Mouse (Mus musculus) heart, adult 18-20 months (tissue): ENCODE data around the gene Tsc2. TPM values are rescaled to one million over a fixed set of nuclear protein-coding genes. Genes with fewer than 3 reads are reported as not detected.

Source experiments
- DNase-seq, 2 experiments: peaks; one replicate each; pipeline ENCODE4 v3.0.0; 2021 to 2022; ENCODE audit warnings: mixed read lengths in 1 of 2
- microRNA-seq, 2 experiments: library from miRNA; unstranded; fragments of <30 nt; microRNA quantifications; one replicate each; pipeline ENCODE4 v1.2.0; 2022
- total RNA-seq, 2 experiments: library from RNA; stranded (reverse); gene quantifications; 2 replicates each; pipeline ENCODE4 v1.2.3; 2021

Gene Tsc2
- total RNA-seq, 2 experiments from 2014 or later, result 104 to 108 TPM

DNA sequence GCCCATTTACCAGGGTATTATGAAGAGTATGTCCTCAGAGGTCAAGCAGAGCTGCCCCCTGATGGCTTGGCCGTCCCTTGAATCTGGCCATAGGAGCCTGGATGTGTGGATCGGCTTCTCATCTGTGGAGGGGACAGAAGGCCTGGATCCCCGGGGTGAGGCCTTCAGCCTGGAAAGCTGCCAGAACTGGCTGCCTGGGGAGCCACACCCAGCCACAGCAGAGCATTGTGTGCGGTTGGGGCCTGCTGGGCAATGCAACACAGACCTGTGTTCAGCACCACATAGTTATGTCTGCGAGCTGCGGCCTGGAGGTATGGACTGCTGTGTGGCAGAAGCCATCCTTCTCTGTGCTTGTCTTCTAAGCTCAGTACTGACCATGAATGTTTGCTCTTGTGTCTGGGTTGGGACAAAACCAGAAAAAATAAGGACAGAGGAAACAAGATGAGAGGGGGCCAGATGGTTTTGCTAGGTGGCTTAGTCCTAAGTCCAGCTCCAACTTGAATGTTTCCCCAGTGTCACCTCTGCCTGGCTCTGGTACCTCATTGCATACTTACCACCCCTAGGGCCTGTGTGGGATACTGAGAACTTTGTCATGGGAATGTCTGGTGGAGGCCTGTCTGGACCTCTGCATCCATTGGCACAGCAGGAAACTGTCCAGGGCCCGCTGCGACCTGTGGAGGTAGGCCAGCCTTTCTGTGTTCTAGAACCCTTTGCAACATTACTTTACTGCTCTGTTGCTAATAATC is 65.2 kb downstream of the Tsc2 start:
- peak; percentile 63 to 71 for DNase-seq

GRCm38 (mm10) chr17:24565792-24566191 is 66.6 kb downstream of the Tsc2 start:
- no peak for DNase-seq

DNA sequence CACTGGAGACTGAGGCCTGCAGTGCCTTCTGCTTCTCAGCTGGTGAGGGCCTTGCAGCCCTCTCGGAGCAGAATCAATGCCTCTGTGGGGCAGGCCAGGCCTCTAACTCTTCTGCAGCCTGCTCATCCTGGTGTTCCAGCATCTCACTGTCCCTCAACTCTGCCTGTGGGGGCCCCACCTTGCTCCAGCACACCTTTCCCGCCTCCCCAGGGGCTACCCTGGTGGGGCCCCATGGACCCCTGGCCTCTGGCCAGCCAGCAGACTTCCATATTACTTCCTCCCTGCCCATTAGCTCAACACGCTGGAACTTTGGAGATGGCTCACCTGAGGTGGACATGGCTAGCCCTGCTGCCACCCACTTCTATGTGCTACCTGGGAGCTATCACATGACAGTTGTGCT is 67.3 kb downstream of the Tsc2 start:
- no peak for DNase-seq

- no peak for DNase-seq
Observed at GRCm38 (mm10) chr17:24564422-24564821, 68.0 kb downstream of the Tsc2 start.

GRCm38 (mm10) chr17:24563638-24564037 is 68.8 kb downstream of the Tsc2 start:
- DNase-seq, result no peak

- no peak for DNase-seq
Observed at GRCm38 (mm10) chr17:24561592-24561991, 70.8 kb downstream of the Tsc2 start.

GRCm38 (mm10) chr17:24560301-24561028 is 72.0 kb downstream of the Tsc2 start:
- DNase-seq, result peak in 1 of 2 experiments; percentile 36

DNA sequence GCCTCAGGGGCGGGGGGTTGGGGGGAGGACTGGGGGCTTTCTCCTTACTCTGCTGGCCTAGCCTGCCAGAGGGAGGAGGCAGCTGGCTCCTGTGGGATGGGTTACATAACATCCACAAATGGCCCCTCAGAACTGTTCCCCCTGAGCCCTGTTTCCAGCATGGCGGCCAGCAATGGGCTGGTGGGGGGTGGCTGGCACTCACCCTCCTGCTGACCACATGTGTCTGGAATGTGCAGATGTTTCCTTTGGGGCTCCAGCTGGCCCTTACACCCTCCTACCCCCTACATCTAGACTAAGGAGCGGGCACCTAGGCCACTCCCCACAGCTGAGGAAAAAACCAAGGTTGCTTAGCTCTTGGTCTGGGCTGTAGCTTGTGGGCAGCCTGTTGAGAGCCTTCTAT is 73.3 kb downstream of the Tsc2 start:
- DNase-seq, result peak; percentile 55 to 71

DNA sequence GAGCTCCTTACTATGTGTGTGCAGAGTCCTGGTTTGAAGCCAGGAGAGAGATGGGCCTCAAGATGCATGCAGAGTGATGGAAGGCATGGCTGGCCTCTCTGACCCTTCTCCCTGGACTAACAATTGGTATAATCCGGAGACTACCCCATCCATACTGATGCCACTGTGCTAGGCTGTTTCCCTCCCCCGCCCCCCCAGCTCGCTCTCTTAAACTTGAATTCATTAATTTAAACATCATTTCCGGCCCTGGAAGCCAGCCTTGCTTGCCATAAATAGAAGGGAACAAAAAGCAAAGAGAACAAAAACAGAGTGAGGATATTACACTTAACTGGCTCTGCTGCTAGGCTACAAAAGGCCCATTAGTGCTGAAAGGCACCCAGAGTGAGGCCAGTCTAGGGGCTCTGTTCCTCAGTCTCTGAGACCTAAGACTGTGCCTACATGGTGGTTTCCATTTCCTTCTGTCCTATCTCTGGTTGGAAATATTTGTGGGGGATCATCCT is 73.8 kb downstream of the Tsc2 start:
- peak; percentile 58 for DNase-seq

DNA sequence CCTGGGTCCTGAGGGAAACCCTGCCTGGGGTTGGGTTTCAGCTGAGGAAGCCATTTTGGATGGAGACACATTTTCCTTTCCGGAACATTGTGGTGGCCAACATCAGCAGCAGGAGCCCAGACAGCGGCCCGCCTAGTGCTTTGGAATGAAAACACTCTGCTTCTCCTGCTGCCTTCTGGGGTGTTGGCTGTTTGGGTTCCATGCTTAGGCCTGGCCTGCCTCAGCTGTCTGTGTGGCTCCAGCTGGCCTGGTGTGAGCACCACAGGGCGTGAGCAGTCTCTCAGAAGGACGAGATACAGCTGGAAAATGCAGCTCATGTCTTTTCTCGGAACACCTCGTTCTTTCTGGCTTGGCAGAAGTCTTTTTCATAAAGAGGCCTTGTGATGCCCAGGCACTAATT is 75.3 kb downstream of the Tsc2 start:
- DNase-seq, result peak; percentile 76 to 91

DNA sequence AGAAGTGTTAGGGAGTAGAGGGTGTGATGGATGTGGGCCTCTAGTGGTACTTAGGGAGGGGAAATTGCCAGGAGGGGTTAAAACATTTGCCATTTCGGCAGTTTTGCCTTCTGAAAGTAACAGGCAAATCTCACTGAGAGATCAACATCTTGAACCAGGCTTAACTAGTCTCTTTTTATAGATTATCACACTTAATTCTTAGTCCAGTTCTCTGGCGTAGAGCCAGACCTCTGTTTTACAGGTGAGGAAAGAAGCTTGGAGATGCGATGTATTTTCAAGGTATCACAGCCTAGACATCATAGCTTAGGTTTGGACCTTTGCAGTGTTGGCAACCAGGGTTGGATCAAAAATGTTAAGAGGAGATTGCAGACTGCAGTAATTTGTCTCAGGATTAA is 81.4 kb downstream of the Tsc2 start:
- no peak for DNase-seq

DNA sequence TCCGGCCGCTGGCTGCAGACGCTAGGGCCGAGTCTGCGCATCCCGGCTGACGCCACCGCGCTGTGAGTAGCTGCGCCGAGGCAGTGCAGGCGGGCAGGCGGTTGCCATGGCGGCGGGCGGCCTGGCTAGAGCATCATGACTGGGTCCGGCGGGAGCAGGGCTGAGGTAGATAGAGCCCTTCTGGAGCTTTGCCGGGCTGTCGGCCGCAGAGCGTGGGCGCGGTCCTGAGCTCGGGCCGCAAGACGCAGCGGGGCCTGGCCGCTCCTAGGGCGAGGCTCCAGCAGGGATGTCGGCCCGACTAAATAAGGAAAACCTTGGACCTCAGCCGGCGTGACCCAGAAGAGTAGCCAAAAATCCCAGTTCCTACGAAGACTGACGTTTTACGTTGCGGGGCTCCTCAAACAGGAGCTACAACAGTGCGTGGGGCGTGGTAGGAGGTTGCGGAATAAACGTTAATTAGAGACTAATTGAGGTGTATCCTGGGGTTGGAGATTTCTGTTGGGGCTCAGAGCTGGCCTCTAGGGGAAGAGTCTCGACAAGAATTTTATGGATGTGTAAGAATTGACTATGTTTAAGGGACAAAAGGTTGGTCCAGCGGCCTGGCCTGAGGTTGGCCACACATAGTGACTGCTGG is 81.9 kb downstream of the Tsc2 start:
- peak; percentile 83 to 89 for DNase-seq

- DNase-seq, result peak; percentile 99 to 100
Observed at GRCm38 (mm10) chr17:24549618-24550415, 82.6 kb downstream of the Tsc2 start, which contains the start of gene Pkd1. TSS of gene Pkd1 (plus strand) at chr17:24549834.

- DNase-seq, result peak; percentile 81 to 83
Observed at GRCm38 (mm10) chr17:24548921-24549617, 83.4 kb downstream of the Tsc2 start.

DNA sequence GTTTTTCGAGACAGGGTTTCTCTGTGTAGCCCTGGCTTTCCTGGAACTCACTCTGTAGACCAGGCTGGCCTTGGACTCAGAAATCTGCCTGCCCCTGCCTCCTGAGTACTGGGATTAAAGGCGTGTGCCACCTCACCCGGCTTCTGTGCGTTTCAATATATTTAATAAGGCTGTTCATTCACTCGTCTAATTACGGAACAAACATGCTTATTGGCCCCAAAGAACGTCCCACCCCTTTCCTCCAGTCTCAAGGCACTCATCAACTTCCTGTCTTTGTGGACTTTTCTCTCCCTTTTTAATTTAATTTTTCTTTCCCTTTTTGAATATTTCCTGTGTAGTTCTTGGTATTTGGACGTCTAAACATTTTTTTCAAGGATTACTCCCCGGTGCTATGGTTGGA is 84.0 kb downstream of the Tsc2 start:
- DNase-seq, result peak; percentile 55 to 62

- no peak for DNase-seq
Observed at GRCm38 (mm10) chr17:24546234-24546633, 86.2 kb downstream of the Tsc2 start.

Small RNA genes within 50 kb of the gene (microRNA-seq; reads per million reads assigned to microRNA genes)
- gene Gm24589, result 1.1 to 1.4 reads per million in 2 experiments

Other genes with a start within 250 kb of the Tsc2 start
- 10 to 100 TPM; 60.6 to 64.6 TPM for gene Rnps1, start 218.1 kb downstream of the Tsc2 start, total RNA-seq
- 100 to 1,000 TPM; 472 to 487 TPM for gene Eci1, start 206.0 kb downstream of the Tsc2 start, total RNA-seq
- gene Dnase1l2, start 189.5 kb downstream of the Tsc2 start, total RNA-seq, result 1 to 10 TPM in 1 of 2 experiments, under 1 TPM in 1; 0.69 to 1.5 TPM
- 10 to 100 TPM in 1 of 2 experiments, 1 to 10 TPM in 1; 9.8 to 10.1 TPM for gene E4f1, start 162.3 kb downstream of the Tsc2 start, total RNA-seq
- 10 to 100 TPM; 40.1 to 43.5 TPM for gene Pgp, start 162.2 kb downstream of the Tsc2 start, total RNA-seq
- gene Bricd5, start 158.7 kb downstream of the Tsc2 start, total RNA-seq, result not detected
- gene Mlst8, start 153.6 kb downstream of the Tsc2 start, total RNA-seq, result 10 to 100 TPM in 1 of 2 experiments, 1 to 10 TPM in 1; 8.1 to 10.3 TPM
- gene Caskin1, start 144.0 kb downstream of the Tsc2 start, total RNA-seq, result under 1 TPM; 0.15 to 0.20 TPM
- 10 to 100 TPM; 35.8 to 38.5 TPM for gene Traf7, start 104.7 kb downstream of the Tsc2 start, total RNA-seq
- not detected for gene Rab26, start 98.4 kb downstream of the Tsc2 start, total RNA-seq
- 10 to 100 TPM; 34.1 to 34.5 TPM for gene Pkd1, start 82.8 kb downstream of the Tsc2 start, total RNA-seq
- 1 to 10 TPM; 2.6 to 3.1 TPM for gene Nthl1, start 50 bp upstream of the Tsc2 start, total RNA-seq
- gene Slc9a3r2, start 17.7 kb upstream of the Tsc2 start, total RNA-seq, result 100 to 1,000 TPM in 1 of 2 experiments, 10 to 100 TPM in 1; 88.2 to 103 TPM
- not detected for gene Npw, start 25.8 kb upstream of the Tsc2 start, total RNA-seq
- 10 to 100 TPM; 16.4 to 17.2 TPM for gene Zfp598, start 37.1 kb upstream of the Tsc2 start, total RNA-seq
- under 1 TPM in 1 of 2 experiments, not detected in 1; 0.17 TPM for gene Syngr3, start 57.3 kb upstream of the Tsc2 start, total RNA-seq
- gene Gfer, start 63.5 kb upstream of the Tsc2 start, total RNA-seq, result 10 to 100 TPM; 24.0 to 24.3 TPM
- gene Noxo1, start 63.6 kb upstream of the Tsc2 start, total RNA-seq, result under 1 TPM; 0.77 to 0.99 TPM
- 10 to 100 TPM; 18.0 to 20.1 TPM for gene Tbl3, start 75.0 kb upstream of the Tsc2 start, total RNA-seq
- gene Rnf151, start 85.4 kb upstream of the Tsc2 start, total RNA-seq, result not detected
- gene Rps2, start 85.5 kb upstream of the Tsc2 start, total RNA-seq, result 100 to 1,000 TPM; 701 to 738 TPM
- 1,000 to 10,000 TPM in 1 of 2 experiments, 100 to 1,000 TPM in 1; 976 to 1,178 TPM for gene Ndufb10, start 91.8 kb upstream of the Tsc2 start, total RNA-seq
- gene Rpl3l, start 95.2 kb upstream of the Tsc2 start, total RNA-seq, result 100 to 1,000 TPM; 390 to 433 TPM
- 100 to 1,000 TPM; 181 to 183 TPM for gene Msrb1, start 104.0 kb upstream of the Tsc2 start, total RNA-seq
- under 1 TPM in 1 of 2 experiments, not detected in 1; 0.33 TPM for gene Hs3st6, start 120.4 kb upstream of the Tsc2 start, total RNA-seq
- gene Meiob, start 171.7 kb upstream of the Tsc2 start, total RNA-seq, result under 1 TPM in 1 of 2 experiments, not detected in 1; 0.15 TPM
- 10 to 100 TPM; 86.0 to 91.0 TPM for gene Hagh, start 207.5 kb upstream of the Tsc2 start, total RNA-seq
- 10 to 100 TPM; 92.1 to 96.6 TPM for gene Fahd1, start 217.7 kb upstream of the Tsc2 start, total RNA-seq
- 10 to 100 TPM; 12.0 to 12.4 TPM for gene Igfals, start 233.4 kb upstream of the Tsc2 start, total RNA-seq